Mouse (Mus musculus) lung, postnatal 0 days (tissue): ENCODE data around the gene Sh2d3c. TPM values are rescaled to one million over a fixed set of nuclear protein-coding genes. Genes with fewer than 3 reads are reported as not detected.
A peak's percentile ranks its signal among the peaks of the same experiment; 100 is the strongest.

Experiments
- ATAC-seq: fragments of 200-750 bp; cut with Nextera tagmentation; 2 replicates; pipeline ENCODE4 v1.8.0; 2017; ENCODE audit warnings: moderate library complexity
- DNase-seq: peaks from one replicate; pipeline ENCODE4 v3.0.0-alpha.2; 2016; ENCODE audit warnings: low spot score
- H3K27ac ChIP-seq: fragments of 300-500 bp; sonication (generic); 2 replicates; pipeline ENCODE4 v1.5.1; 2014; ENCODE audit warnings: antibody characterized with exemption, mild to moderate bottlenecking, low read length, mixed read lengths
- H3K27me3 ChIP-seq: fragments of 300-500 bp; sonication (generic); replicated peaks from 2 replicates; pipeline ENCODE4 v1.6.1; 2014; ENCODE audit warnings: low read length, mixed read lengths; ENCODE audit not compliant: insufficient read depth
- H3K36me3 ChIP-seq: fragments of 300-500 bp; sonication (generic); 2 replicates; pipeline ENCODE4 v1.6.1; 2014; ENCODE audit warnings: low read length, mixed read lengths; ENCODE audit not compliant: insufficient read depth
- H3K4me1 ChIP-seq: fragments of 300-500 bp; sonication (generic); 2 replicates; pipeline ENCODE4 v1.6.1; 2014; ENCODE audit warnings: antibody characterized with exemption, low read depth, low read length, mixed read lengths; ENCODE audit not compliant: insufficient read depth
- H3K4me2 ChIP-seq: fragments of 300-500 bp; sonication (generic); replicated peaks from 2 replicates; pipeline ENCODE4 v1.6.1; 2014; ENCODE audit warnings: low read depth, mild to moderate bottlenecking, low read length, moderate library complexity, mixed read lengths
- H3K4me3 ChIP-seq: fragments of 300-500 bp; sonication (generic); 2 replicates; pipeline ENCODE4 v1.5.1; 2014; ENCODE audit warnings: low read depth, low read length
- H3K9ac ChIP-seq: fragments of 300-500 bp; sonication (generic); replicated peaks from 2 replicates; pipeline ENCODE4 v1.6.1; 2014; ENCODE audit warnings: low read depth, mild to moderate bottlenecking
- H3K9me3 ChIP-seq: fragments of 300-500 bp; sonication (generic); 2 replicates; pipeline ENCODE4 v1.6.1; 2016; ENCODE audit warnings: low read length, mixed read lengths
- CTCF ChIP-seq: IDR thresholded peaks from 2 replicates; pipeline ENCODE4 v1.5.1; 2016; ENCODE audit warnings: antibody characterized with exemption, mild to moderate bottlenecking
- EP300 ChIP-seq: IDR thresholded peaks from 2 replicates; pipeline ENCODE4 v1.6.1; 2016; ENCODE audit warnings: antibody characterized with exemption, mild to moderate bottlenecking, control low read depth
- WGBS: fragments of 180-500 bp; shearing (Covaris S2); extraction: QIAGEN DNeasy Blood & Tissue Kit; methylation state at CpG from one replicate; pipeline ENCODE4 v1.1.7; 2014; 5-methylcytosine and 5-hydroxymethylcytosine counted together
- polyA plus RNA-seq: library from polyadenylated mRNA; unstranded; fragments of >200 nt; fragmentation: Nextera tagmentation; extraction: Ambion mirVana; gene quantifications from 2 replicates; pipeline ENCODE4 v1.2.1, GENCODE M21; 2015

The Sh2d3c gene
- polyA plus RNA-seq, 1 experiment from 2014 or later = 53.5 TPM

DNA sequence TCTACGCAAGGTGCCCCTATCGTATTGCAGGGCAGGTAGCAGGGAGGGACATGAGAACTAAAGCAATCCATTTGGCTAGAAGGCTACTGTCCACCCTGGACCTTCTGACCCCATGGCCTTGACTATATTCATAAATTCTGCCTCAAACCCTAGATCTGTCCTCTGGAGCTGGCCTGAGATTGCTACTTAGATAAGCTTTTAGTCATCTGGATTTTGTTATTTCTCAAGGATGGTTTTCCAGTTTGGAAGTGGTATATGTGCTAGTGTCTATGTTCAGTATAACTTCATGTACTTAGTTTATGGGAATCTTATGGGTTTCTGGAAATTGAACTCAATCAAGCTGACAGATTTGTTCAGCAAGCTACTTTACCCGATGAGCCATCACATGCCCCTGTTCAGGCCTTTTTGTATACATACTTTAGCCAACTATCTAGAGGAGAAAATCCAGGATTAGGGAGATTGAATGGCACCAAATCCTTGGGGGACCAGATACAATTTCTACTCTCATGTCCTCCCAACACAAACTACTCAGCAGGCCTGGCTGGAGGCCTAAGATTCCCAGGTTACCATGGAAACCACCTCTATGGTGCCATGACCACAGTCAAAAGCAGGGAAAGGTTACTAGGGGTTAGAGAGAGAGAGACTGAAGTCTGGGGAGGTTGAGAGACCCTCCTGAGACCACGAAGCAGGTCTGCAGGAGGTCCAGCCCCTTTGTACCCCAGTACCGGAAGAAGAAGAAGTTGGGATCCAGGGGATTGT lies 48.7 kb downstream of the Sh2d3c start:
- Histone ChIP-seq H3K9ac (no peak overlapping the region), H3K36me3 (no peaks in the 10 kb centered on the region), H3K4me2 (no peak overlapping the region), H3K4me1 (no peaks in the 10 kb centered on the region), H3K27ac (no peak overlapping the region), H3K27me3 (no peaks in the 10 kb centered on the region), H3K9me3 (no peaks in the 10 kb centered on the region), H3K4me3 (no peak overlapping the region)
- DNase-seq (no peak), ATAC-seq (no peak)
- TF ChIP-seq CTCF (no peak), EP300 (no peak)
- 73% methylated on average over 5 of the region's 5 CpGs for WGBS

DNA sequence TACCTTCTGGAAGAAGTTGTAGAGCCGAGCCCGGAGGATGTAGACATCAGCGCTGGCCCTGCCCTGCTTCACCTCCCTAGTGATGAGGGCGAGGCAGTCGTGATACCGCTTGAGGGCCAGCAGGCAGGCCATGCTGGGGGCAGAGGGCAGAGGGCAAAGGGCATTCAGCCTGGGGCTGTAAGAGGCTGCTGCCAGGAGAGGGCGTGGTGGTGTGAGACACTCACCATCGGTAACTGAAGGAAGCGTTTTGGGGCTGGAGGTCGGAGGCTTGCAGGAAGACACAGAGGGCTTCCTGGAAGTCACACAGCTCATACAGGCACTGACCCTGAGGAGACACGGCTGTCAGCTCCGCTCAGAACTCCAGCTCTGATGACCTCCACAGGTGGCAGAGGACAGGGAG lies 51.0 kb downstream of the Sh2d3c start:
- H3K4me2 ChIP-seq = no peak overlapping the region
- ATAC-seq (no peak), DNase-seq (no peak)
- H3K27ac ChIP-seq = no peak overlapping the region
- H3K27me3 ChIP-seq = no peaks in the 10 kb centered on the region
- H3K9ac ChIP-seq = no peak overlapping the region
- no peak overlapping the region for H3K4me3 ChIP-seq
- WGBS = 25% methylated on average over 12 of the region's 12 CpGs
- peaks cover 6% of the 10 kb centered on the region; the same call in 1 of the 2 replicates for H3K4me1 ChIP-seq
- H3K36me3 ChIP-seq = no peaks in the 10 kb centered on the region
- H3K9me3 ChIP-seq = no peaks in the 10 kb centered on the region
- TF ChIP-seq CTCF (peak; percentile 22; the same call in 1 of the 2 replicates), EP300 (no peak)

DNA sequence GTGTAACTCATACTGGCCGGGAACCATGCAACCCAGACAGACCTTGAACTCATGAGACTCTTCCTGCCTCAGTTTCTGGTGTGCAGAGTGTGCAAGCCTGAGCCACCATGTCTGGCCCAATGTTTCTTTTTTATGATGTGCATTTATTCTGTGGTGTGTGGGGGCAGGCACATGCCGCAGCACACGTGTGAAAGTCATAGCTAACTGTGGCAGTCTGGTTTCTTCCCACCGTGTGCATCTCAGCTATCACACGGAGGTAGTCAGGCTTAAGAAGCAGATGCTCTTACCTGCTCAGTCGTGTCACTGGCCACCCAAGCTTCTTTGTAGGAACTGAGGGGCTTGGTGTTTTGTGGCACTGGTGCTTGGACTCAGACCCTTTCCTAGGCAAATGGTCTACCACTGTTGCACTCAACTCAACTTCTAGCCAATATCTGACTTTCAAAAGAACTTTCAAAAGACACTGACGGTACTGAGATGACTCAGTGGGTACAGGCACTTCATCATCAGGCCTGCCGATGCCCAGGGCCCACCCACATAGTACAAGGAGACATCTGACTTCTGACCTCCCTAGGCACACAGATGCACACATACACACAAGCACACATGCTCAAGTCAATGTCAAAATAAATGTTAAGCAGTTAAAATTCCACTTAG lies 51.9 kb downstream of the Sh2d3c start:
- TF ChIP-seq EP300 (no peak), CTCF (no peak)
- Histone ChIP-seq H3K4me1 (peaks cover 6% of the 10 kb centered on the region; the same call in 1 of the 2 replicates), H3K27me3 (no peaks in the 10 kb centered on the region), H3K4me2 (no peak overlapping the region), H3K9me3 (no peaks in the 10 kb centered on the region), H3K9ac (no peak overlapping the region), H3K36me3 (no peaks in the 10 kb centered on the region), H3K27ac (no peak overlapping the region), H3K4me3 (no peak overlapping the region)
- ATAC-seq (no peak), DNase-seq (no peak)
- 78% methylated on average over 8 of the region's 8 CpGs for WGBS

DNA sequence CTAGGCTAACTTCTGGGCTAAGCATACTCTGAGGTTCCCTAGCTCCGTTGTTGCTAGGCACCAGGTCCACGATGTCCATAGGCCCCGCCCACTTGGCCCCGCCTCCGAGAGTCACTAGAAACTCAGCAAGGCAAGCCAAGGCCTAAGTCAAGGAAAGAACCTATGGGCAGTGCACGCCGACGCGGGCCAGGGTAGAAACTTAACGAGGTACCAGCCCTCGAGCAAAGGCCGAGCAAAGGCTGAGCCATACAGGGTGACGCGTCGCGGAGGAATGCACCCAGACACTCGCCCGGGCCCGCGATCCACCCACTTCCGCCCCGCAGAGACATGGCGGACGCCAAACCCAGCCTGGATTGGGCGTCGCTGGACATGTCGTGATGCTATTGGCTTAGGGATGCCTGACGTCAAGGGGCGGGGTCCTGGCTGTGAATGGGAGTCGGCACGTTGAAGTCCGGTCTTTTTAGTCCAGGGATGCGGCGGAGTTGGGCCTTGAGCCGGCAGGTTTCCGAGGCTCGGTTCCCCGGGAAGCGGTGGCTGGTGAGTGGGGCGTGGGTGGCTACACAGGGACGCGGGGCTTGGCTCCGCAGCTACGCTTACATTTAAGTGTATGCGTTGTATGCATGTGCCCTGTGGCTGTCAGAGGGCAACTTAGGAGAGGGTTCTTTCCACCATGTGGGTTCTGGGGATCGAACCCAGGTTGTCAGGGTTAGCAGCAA lies 54.7 kb downstream of the Sh2d3c start, which contains the start of the genes Ttc16 and Ptrh1:
TSS of gene Ttc16 (minus strand) at position 275 of the 716 bp plus-strand sequence.
TSS of gene Ptrh1 (plus strand) at position 428 of the 716 bp plus-strand sequence.
- Histone ChIP-seq H3K4me1 (peaks cover 6% of the 10 kb centered on the region; the same call in 1 of the 2 replicates), H3K27me3 (no peaks in the 10 kb centered on the region), H3K27ac (peak within 1 kb of the TSS; percentile 78), H3K4me2 (peak within 1 kb of the TSS; percentile 65), H3K4me3 (peak within 1 kb of the TSS; percentile 49), H3K36me3 (no peaks in the 10 kb centered on the region), H3K9me3 (no peaks in the 10 kb centered on the region), H3K9ac (peak within 1 kb of the TSS; percentile 16; the same call in 1 of the 2 replicates)
- no peak for TF ChIP-seq EP300
- TF ChIP-seq CTCF = no peak
- DNase-seq (peak; percentile 99), ATAC-seq (peak; percentile 98)
- 1% methylated on average over 46 of the region's 46 CpGs for WGBS

DNA sequence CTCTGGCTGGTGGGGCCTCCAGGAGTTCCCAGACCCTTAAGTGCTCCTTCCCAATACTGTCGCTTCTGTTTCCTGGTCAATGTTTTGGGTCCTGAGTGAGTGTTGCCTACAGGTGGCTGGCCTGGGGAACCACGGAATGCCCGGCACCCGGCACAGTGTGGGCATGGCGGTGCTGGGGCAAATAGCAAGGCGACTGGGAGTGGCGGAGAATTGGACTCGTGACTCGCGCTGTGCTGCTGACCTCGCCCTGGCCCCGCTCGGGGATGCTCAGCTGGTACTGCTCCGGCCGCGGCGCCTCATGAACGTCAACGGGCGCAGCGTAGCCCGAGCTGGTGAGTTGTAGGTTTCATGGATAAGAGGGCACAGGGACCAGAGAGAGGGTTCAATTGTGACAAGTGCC lies 55.3 kb downstream of the Sh2d3c start:
- Histone ChIP-seq H3K9ac (0 out of 2 replicates have a peak overlapping the region, but pooled peaks have one; percentile 16), H3K9me3 (no peaks in the 10 kb centered on the region), H3K4me2 (peak overlapping the region; percentile 65), H3K27me3 (no peaks in the 10 kb centered on the region), H3K4me1 (peaks cover 6% of the 10 kb centered on the region; the same call in 1 of the 2 replicates), H3K4me3 (peak overlapping the region; percentile 49), H3K27ac (no peak overlapping the region), H3K36me3 (no peaks in the 10 kb centered on the region)
- DNase-seq (no peak), ATAC-seq (no peak)
- WGBS = 23% methylated on average over 22 of the region's 22 CpGs
- TF ChIP-seq EP300 (no peak), CTCF (no peak)

DNA sequence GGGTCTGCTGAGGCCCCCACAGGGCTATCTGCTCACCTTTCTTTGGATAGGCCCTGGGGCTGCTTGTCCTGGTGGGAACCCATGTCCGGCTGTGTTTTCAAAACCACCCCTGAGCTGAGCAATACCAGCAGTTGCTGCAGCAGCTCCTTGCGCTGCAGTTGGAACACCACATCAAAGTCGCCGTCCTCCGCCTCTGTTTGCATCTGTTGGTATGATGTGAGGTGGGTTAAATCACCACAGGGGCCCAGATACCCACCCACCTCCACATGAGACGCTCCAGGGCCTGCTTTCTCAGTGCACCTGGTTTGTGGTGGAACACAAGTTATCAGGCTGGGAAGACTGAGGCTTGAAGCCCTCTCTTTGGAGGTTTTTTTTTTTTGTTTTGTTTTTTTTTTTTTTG lies 57.2 kb downstream of the Sh2d3c start:
- Histone ChIP-seq H3K9ac (no peak overlapping the region), H3K27me3 (no peaks in the 10 kb centered on the region), H3K4me1 (peaks cover 6% of the 10 kb centered on the region; the same call in 1 of the 2 replicates), H3K4me2 (no peak overlapping the region), H3K36me3 (no peaks in the 10 kb centered on the region), H3K4me3 (no peak overlapping the region), H3K9me3 (no peaks in the 10 kb centered on the region), H3K27ac (no peak overlapping the region)
- WGBS = 86% methylated on average over 6 of the region's 6 CpGs
- TF ChIP-seq EP300 (no peak), CTCF (no peak)
- ATAC-seq = no peak
- DNase-seq = no peak
